Mouse (Mus musculus) liver, embryonic 13.5 days (tissue): ENCODE data around the gene Cep19. TPM values are rescaled to one million over a fixed set of nuclear protein-coding genes. Genes with fewer than 3 reads are reported as not detected.

Experiments used
- ATAC-seq: fragments of 200-750 bp; cut with Nextera tagmentation; 2 replicates; pipeline ENCODE4 v1.8.0; 2017; ENCODE audit warnings: low read depth, mild to moderate bottlenecking, moderate number of reproducible peaks, moderate library complexity
- DNase-seq: peaks from one replicate; pipeline ENCODE4 v3.0.0; 2022
- H3K27ac ChIP-seq: fragments of 300-500 bp; sonication (generic); 2 replicates; pipeline ENCODE4 v1.5.1; 2015; ENCODE audit warnings: moderate library complexity, mild to moderate bottlenecking, inconsistent platforms
- H3K27me3 ChIP-seq: fragments of 300-500 bp; sonication (generic); 2 replicates; pipeline ENCODE4 v1.6.1; 2015; ENCODE audit warnings: mild to moderate bottlenecking, inconsistent platforms
- H3K36me3 ChIP-seq: fragments of 300-500 bp; sonication (generic); 2 replicates; pipeline ENCODE4 v1.6.1; 2015; ENCODE audit warnings: mild to moderate bottlenecking, inconsistent platforms
- H3K4me1 ChIP-seq: fragments of 300-500 bp; sonication (generic); replicated peaks from 2 replicates; pipeline ENCODE4 v1.6.1; 2015; ENCODE audit warnings: inconsistent platforms
- H3K4me2 ChIP-seq: fragments of 300-500 bp; sonication (generic); 2 replicates; pipeline ENCODE4 v1.6.1; 2015; ENCODE audit warnings: inconsistent platforms, mild to moderate bottlenecking, moderate library complexity
- H3K4me3 ChIP-seq: fragments of 300-500 bp; sonication (generic); replicated peaks from 2 replicates; pipeline ENCODE4 v1.5.1; 2015; ENCODE audit warnings: mild to moderate bottlenecking, inconsistent platforms
- H3K9ac ChIP-seq: fragments of 300-500 bp; sonication (generic); 2 replicates; pipeline ENCODE4 v1.6.1; 2015; ENCODE audit warnings: mild to moderate bottlenecking, inconsistent platforms
- H3K9me3 ChIP-seq: fragments of 300-500 bp; sonication (generic); replicated peaks from 2 replicates; pipeline ENCODE4 v1.6.1; 2016; ENCODE audit warnings: inconsistent platforms
- whole genome bisulfite sequencing: fragments of 180-500 bp; shearing (Covaris S2); methylation state at CpG from one replicate; pipeline ENCODE4 v1.1.7; 2015; ENCODE audit not compliant: insufficient replicate concordance; 5-methylcytosine and 5-hydroxymethylcytosine counted together
- polyA plus RNA-seq: library from polyadenylated mRNA; unstranded; fragments of >200 nt; fragmentation: Nextera tagmentation; extraction: Ambion mirVana; gene quantifications from 2 replicates; pipeline ENCODE4 v1.2.1, GENCODE M21; 2015

The Cep19 gene
- polyA plus RNA-seq, 1 experiment from 2014 or later, result 6.2 TPM

DNA sequence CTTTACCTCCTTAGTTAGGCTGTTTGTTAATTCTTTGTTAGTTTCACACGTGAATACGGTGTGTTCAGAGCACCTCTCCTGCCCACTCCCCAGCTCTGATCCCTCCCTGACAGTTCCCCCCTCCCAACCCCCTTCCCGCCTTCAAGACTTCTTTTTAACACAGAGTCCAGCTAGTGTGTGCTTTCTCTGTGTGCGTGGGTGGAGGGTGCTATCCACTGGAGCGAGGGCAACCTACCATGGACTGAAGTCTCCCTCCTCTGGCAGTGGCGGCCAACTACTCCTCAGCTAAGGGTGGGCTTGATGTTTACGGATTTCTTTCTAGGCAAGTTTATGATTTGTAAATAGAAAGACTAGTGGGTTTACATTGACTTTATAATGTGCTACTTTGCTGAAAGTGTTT is 8.6 kb downstream of the Cep19 start:
- WGBS, result 43% methylated on average over 7 of the region's 7 CpGs
- Histone ChIP-seq H3K4me2 (no peak overlapping the region), H3K4me1 (peaks cover 13% of the 10 kb centered on the region), H3K4me3 (no peak overlapping the region), H3K9me3 (no peaks in the 10 kb centered on the region), H3K27me3 (no peaks in the 10 kb centered on the region), H3K27ac (0 out of 2 replicates have a peak overlapping the region, but pooled peaks have one; percentile 2), H3K36me3 (peaks cover 6% of the 10 kb centered on the region; the same call in 1 of the 2 replicates), H3K9ac (no peak overlapping the region)
- no peak for DNase-seq
- no peak for ATAC-seq

DNA sequence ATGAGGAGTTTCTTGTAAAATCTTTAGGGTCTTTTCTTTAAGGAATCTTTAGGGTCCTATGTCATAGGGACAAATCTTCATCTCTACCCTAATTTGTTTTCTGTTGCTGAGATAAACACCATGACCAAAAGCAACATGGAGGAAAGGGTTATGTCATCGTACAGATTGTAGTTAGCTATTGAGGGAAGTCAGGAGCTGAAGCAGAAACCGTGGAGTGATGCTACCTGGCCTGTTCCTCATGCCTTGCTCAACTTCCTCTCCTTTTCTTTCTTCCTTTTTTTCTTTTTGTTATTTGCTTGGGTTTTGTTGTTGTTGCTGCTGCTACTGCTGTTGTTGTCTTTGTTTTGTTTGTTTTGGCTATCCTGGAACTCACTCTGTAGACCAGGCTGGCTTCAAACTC is 9.0 kb downstream of the Cep19 start:
- DNase-seq (no peak), ATAC-seq (no peak)
- Histone ChIP-seq H3K4me3 (no peak overlapping the region), H3K9me3 (no peaks in the 10 kb centered on the region), H3K4me1 (peaks cover 17% of the 10 kb centered on the region), H3K36me3 (peaks cover 6% of the 10 kb centered on the region; the same call in 1 of the 2 replicates), H3K4me2 (no peak overlapping the region), H3K27ac (no peak overlapping the region), H3K27me3 (no peaks in the 10 kb centered on the region), H3K9ac (no peak overlapping the region)
- WGBS, result 30% methylated on average over 2 of the region's 2 CpGs

DNA sequence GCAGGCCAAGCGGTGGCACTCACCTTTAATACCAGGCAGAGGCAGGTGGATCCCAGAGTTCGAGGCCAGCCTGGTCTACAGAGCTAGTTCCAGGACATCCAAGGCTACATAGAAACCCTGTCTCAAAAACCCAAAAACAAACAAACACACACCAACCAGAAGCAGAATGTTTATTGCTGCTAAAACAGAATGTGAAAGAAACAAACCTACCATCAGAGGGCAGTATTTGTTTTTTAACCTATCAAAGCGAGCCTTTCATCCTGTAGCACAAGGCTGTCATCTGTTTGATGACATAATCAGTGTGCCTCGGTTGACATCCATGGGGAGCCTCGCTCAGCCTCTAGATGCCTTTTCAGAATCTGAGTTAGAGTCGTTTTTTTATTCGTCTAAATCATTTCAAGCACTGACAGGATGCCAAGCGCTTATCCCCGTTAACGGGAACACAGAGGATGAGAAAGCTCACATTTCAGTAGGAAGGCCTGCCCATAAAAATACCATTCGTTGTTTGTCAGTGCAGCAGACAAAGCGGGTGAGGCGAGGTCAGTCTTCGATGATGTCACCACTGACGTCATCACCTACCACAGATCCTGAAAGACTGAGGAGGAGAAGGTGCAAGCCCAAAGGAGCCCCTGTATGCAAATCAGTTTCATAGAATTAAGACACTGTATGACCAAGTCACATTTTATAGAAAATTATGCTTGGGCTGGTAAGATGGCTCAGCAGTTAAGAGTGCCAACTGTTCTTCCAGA is 11.5 kb downstream of the Cep19 start:
- Histone ChIP-seq H3K4me2 (no peak overlapping the region), H3K27ac (no peak overlapping the region), H3K27me3 (no peaks in the 10 kb centered on the region), H3K9me3 (no peaks in the 10 kb centered on the region), H3K4me3 (no peak overlapping the region), H3K36me3 (peaks cover 6% of the 10 kb centered on the region; the same call in 1 of the 2 replicates), H3K9ac (no peak overlapping the region), H3K4me1 (peaks cover 39% of the 10 kb centered on the region)
- 64% methylated on average over 15 of the region's 15 CpGs for WGBS
- no peak for ATAC-seq
- no peak for DNase-seq

DNA sequence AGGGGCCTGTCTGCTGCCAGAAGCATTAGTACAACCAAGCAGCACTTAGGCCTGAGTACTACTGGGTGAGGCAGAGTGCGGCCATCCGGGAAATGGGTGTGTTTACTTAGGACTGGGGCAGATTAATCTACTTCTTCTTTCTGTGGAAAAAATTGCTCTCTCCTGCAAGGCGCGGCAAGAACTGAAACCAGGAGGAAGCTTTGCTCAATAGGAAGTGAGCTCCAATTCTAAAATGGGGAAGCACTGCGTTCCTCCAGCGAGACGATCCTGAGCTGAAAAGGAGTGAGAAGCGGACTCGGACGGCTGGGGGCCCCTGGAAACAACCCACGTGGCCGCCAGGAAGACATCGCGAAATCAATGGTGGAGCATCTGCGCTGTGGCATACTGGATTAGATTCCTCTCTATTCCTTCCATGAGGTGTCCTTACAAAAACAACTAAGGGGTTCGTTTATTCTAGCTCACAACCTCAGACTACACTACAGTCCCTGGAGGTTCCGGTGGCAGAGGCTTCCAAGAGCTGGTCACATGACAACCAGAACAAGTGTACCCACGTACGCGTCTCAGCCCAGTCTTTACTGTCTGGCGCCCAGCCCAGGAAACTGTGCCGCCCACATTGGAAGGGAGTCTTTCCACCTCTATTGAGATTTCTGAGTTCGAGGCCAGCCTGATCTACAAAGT is 14.1 kb downstream of the Cep19 start:
- Histone ChIP-seq H3K4me3 (peak overlapping the region; percentile 43), H3K9ac (peak overlapping the region; percentile 54), H3K27ac (peak overlapping the region; percentile 48), H3K4me1 (peaks cover 34% of the 10 kb centered on the region), H3K27me3 (no peaks in the 10 kb centered on the region), H3K4me2 (peak overlapping the region; percentile 64), H3K9me3 (no peaks in the 10 kb centered on the region), H3K36me3 (no peaks in the 10 kb centered on the region)
- WGBS, result 12% methylated on average over 23 of the region's 23 CpGs
- DNase-seq (peak; percentile 36), ATAC-seq (peak; percentile 74)

DNA sequence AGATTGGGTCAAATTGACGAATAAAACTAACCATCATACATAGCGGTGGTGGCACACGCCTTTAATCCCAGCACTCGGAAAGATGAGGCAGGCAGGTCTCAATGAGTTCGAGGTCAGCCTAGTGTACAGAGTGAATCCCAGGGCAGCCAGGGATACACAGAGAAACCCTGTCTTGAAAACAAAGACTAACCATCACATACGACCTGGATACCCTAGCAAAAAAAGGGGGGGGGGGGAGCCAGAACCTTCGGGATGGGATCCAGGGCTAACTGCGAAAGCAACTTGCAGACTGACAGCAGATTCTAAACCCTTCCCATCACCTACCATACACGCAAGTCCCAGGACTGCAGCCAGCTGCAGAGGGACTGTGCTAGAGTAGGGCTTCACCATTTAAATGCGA is 14.8 kb downstream of the Cep19 start:
- H3K4me3 ChIP-seq, result no peak overlapping the region; the same call in 1 of the 2 replicates
- WGBS, result 71% methylated on average over 10 of the region's 10 CpGs
- DNase-seq (no peak), ATAC-seq (no peak)
- H3K27me3 ChIP-seq, result no peaks in the 10 kb centered on the region
- no peaks in the 10 kb centered on the region for H3K9me3 ChIP-seq
- peaks cover 34% of the 10 kb centered on the region for H3K4me1 ChIP-seq
- no peak overlapping the region for H3K9ac ChIP-seq
- peak overlapping the region; percentile 64 for H3K4me2 ChIP-seq
- H3K27ac ChIP-seq, result peak overlapping the region; percentile 15; the same call in 1 of the 2 replicates
- H3K36me3 ChIP-seq, result no peaks in the 10 kb centered on the region

DNA sequence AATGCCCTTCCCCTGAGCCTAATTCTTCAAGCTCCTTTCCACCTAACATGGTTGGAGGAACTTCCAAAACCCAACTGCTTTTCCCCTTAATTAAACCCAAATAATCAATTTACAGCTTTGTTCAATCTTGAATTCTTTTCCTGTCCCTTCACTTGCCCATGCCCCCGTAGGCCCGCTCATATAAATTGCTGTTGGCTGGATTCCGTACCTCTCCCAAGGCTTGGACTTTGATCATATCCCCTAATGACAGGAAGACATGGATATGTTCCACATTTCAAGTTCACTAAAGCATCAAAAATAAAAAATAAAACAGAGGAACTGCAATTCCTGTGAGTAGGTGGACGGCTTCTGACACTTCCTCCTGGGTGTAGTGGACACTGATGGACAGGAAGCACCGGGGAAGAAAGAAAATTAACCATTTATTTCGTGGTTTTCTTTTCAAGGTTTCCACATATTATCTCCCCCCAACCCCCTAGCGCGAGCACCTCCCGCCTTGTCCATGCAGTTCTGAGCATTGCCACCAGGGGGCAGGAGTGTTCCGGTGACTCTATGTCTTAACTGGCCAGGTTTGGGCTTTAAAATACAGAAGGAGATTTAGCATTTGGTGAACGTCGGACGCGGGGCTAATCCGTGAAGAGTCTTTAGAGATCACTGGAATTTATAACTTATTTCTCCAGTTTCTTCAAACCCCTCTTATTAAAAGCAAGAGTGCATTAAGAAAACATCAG is 15.5 kb downstream of the Cep19 start:
- Histone ChIP-seq H3K27me3 (no peaks in the 10 kb centered on the region), H3K36me3 (no peaks in the 10 kb centered on the region), H3K4me2 (peak overlapping the region; percentile 64), H3K4me3 (no peak overlapping the region), H3K9me3 (no peaks in the 10 kb centered on the region), H3K27ac (no peak overlapping the region), H3K4me1 (peaks cover 34% of the 10 kb centered on the region), H3K9ac (no peak overlapping the region)
- ATAC-seq (no peak), DNase-seq (peak; percentile 68)
- WGBS, result 13% methylated on average over 15 of the region's 15 CpGs

DNA sequence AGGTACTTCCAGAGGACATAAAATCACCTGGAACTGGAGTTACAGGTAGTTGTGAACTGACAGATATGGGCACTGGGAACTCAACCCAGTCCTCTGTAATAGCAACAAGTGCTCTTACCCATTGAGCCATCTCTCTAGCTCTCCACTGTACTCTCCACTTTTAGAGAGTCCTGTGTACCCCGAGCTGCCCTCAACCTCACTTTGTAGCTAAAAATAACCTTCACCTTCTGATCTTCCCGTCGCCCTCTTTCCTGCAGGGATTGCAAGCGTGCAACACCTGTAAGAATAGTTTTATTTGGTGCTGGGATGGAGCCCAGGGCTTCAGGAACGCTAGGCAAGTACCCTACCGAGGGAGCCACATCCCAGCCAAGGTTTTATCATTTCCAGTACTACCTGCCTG is 16.2 kb downstream of the Cep19 start:
- Histone ChIP-seq H3K9me3 (no peaks in the 10 kb centered on the region), H3K9ac (no peak overlapping the region), H3K27ac (no peak overlapping the region), H3K27me3 (no peaks in the 10 kb centered on the region), H3K4me3 (no peak overlapping the region), H3K36me3 (no peaks in the 10 kb centered on the region), H3K4me1 (peaks cover 34% of the 10 kb centered on the region), H3K4me2 (peak overlapping the region; percentile 28)
- WGBS, result 27% methylated on average over 6 of the region's 6 CpGs
- no peak for ATAC-seq
- no peak for DNase-seq

DNA sequence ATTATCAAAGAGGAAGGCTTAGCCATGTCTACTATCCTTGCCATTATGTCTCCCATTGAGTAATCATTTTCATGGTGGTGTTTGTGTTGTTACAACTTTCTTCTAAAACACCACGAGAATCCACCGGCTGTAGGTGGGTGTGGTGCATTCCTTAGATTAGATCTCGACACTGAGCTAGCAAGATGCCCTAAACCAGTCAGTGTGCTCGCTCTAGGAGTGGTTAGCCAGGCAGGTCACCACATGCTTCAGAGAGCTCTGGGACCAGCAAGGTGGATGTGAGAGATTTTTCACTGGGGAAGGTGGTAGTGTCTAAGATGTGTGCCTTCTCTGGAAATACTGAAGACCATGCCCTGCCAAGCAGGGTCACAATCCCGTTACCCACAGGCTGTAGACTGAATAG is 16.6 kb downstream of the Cep19 start:
- peak overlapping the region; percentile 28 for H3K4me2 ChIP-seq
- ATAC-seq, result no peak

DNA sequence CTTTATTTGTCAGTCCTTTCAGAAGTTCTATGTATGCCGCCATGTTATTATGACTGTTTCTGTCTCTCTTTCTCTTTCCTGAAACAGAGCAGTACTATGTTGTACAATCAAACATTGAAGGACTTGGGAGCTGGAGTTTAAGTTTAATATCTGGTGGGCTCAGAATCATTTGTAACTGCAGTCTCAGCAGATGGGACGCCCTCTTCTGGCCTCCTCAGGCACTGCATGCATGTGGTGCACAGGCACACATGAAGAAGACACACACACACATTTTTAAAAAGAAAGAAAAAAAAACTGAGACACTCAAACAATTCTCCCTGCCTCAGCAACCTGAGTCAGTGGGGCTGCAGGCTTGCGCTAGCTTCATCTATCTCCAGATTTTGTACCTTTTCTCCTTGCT is 20.9 kb downstream of the Cep19 start:
- WGBS, result 65% methylated on average over 3 of the region's 3 CpGs
- H3K9ac ChIP-seq, result no peak overlapping the region
- H3K36me3 ChIP-seq, result no peaks in the 10 kb centered on the region
- no peaks in the 10 kb centered on the region for H3K9me3 ChIP-seq
- no peak overlapping the region for H3K4me3 ChIP-seq
- DNase-seq, result no peak
- H3K27ac ChIP-seq, result no peak overlapping the region
- H3K4me2 ChIP-seq, result no peak overlapping the region
- H3K27me3 ChIP-seq, result no peaks in the 10 kb centered on the region
- H3K4me1 ChIP-seq, result peaks cover 11% of the 10 kb centered on the region
- no peak for ATAC-seq

More for the DNA sequence above, 16.6 kb downstream of the Cep19 start:
- no peak for DNase-seq
- no peaks in the 10 kb centered on the region for H3K9me3 ChIP-seq
- 17% methylated on average over 5 of the region's 5 CpGs for WGBS
- no peaks in the 10 kb centered on the region for H3K36me3 ChIP-seq
- H3K9ac ChIP-seq, result no peak overlapping the region
- peaks cover 34% of the 10 kb centered on the region for H3K4me1 ChIP-seq
- H3K4me3 ChIP-seq, result no peak overlapping the region
- no peak overlapping the region for H3K27ac ChIP-seq
- no peaks in the 10 kb centered on the region for H3K27me3 ChIP-seq

DNA sequence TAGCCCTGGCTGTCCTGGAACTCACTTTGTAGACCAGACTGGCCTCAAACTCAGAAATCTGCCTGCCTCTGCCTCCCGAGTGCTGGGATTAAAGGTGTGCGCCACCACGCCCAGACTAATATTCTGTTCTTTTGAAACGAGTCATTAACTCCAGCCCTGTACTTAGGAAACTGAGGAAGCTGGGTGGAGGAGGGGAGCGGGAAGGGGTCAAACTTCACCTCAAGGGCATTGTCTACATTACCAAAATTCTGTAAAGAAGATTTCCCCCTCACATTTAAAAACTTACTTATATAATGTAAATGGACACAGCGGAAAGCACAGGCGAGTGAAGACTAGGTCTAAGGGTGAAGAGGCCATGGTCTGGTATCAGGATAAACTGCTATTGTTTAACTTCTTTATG is 24.4 kb downstream of the Cep19 start:
- Histone ChIP-seq H3K4me1 (peaks cover 3% of the 10 kb centered on the region), H3K36me3 (no peaks in the 10 kb centered on the region), H3K9me3 (no peaks in the 10 kb centered on the region), H3K27me3 (no peaks in the 10 kb centered on the region), H3K4me3 (no peak overlapping the region), H3K27ac (no peak overlapping the region), H3K9ac (no peak overlapping the region), H3K4me2 (no peak overlapping the region)
- no peak for ATAC-seq
- no peak for DNase-seq
- 76% methylated on average over 7 of the region's 7 CpGs for WGBS
